Mouse (Mus musculus): Measurements from ENCODE around the gene Frmd4a.

- TF ChIP-seq FLI1 (IDR thresholded peaks at IDR 0.05; ENCODE audit: low read length), result no peak
- no peak for TF ChIP-seq GATA1 (IDR thresholded peaks at IDR 0.05; ENCODE audit: borderline replicate concordance, low read length)
Observed at GRCm38 (mm10) chr2:4378844-4379243, 361.3 kb downstream of the Frmd4a start.
